Mouse (Mus musculus) frontal cortex, adult 2 months (tissue): ENCODE measurements around the gene Alkbh5. TPM values are rescaled to one million over a fixed set of nuclear protein-coding genes. Genes with fewer than 3 reads are reported as not detected.
"Not testable (repeated sequence)": the region's sequence is repeated elsewhere in the genome, so short reads cannot be mapped to it uniquely, and the experiment has no call there.

Experiments used
- DNase-seq, 2 experiments: peaks; one replicate each; pipeline ENCODE4 v3.0.0; 2022; ENCODE audit warnings: low spot score in 1 of 2; ENCODE audit errors: extremely low spot score in 1 of 2
- polyA plus RNA-seq: library from polyadenylated mRNA; depleted of rRNA; stranded (reverse); fragments of >200 nt; gene quantifications from 2 replicates; pipeline ENCODE4 v1.2.3, GENCODE M21; 2012; rRNA removed

The Alkbh5 gene
- polyA plus RNA-seq, 1 experiment: 19.0 TPM

GRCm38 (mm10) chr11:60541831-60542230 lies 5.7 kb downstream of the Alkbh5 start:
- DNase-seq: no peak

GRCm38 (mm10) chr11:60543211-60543610 lies 7.0 kb downstream of the Alkbh5 start:
- not testable (repeated sequence) for DNase-seq

GRCm38 (mm10) chr11:60545433-60545832 lies 9.3 kb downstream of the Alkbh5 start:
- no peak for DNase-seq

- DNase-seq: no peak
These were observed 11.9 kb downstream of the Alkbh5 start for GRCm38 (mm10) chr11:60548112-60548511.

GRCm38 (mm10) chr11:60553091-60553490 lies 16.9 kb downstream of the Alkbh5 start:
- no peak for DNase-seq

- no peak for DNase-seq
These were observed 21.5 kb downstream of the Alkbh5 start for GRCm38 (mm10) chr11:60557675-60558074.

GRCm38 (mm10) chr11:60559342-60559741 lies 23.2 kb downstream of the Alkbh5 start:
- DNase-seq: peak in 1 of 2 experiments; percentile 84

- not testable (repeated sequence) for DNase-seq
These were observed 37.8 kb downstream of the Alkbh5 start for GRCm38 (mm10) chr11:60574006-60574405.

Other genes with a start within 250 kb of the Alkbh5 start
- 187 and 204 TPM in 2 replicates for gene Tom1l2, start 183.5 kb upstream of the Alkbh5 start, polyA plus RNA-seq
- gene Drc3, start 183.1 kb upstream of the Alkbh5 start, polyA plus RNA-seq: 11.7 and 12.5 TPM in 2 replicates
- 44.8 and 49.9 TPM in 2 replicates for gene Gid4, start 119.2 kb upstream of the Alkbh5 start, polyA plus RNA-seq
- 29.7 and 32.3 TPM in 2 replicates for gene Atpaf2, start 117.9 kb upstream of the Alkbh5 start, polyA plus RNA-seq
- 70.4 and 77.4 TPM in 2 replicates for gene Drg2, start 81.8 kb upstream of the Alkbh5 start, polyA plus RNA-seq
- gene Myo15, start 67.0 kb upstream of the Alkbh5 start, polyA plus RNA-seq: 0.15 and 0.20 TPM in 2 replicates
- 56.5 and 56.9 TPM in 2 replicates for gene Llgl1, start 163.3 kb downstream of the Alkbh5 start, polyA plus RNA-seq
- 116 and 131 TPM in 2 replicates for gene Flii, start 190.9 kb downstream of the Alkbh5 start, polyA plus RNA-seq
- 20.1 and 24.1 TPM in 2 replicates for gene Mief2, start 192.0 kb downstream of the Alkbh5 start, polyA plus RNA-seq
- gene Top3a, start 241.0 kb downstream of the Alkbh5 start, polyA plus RNA-seq: 6.0 and 6.1 TPM in 2 replicates
- gene Smcr8, start 241.1 kb downstream of the Alkbh5 start, polyA plus RNA-seq: 10.7 and 12.3 TPM in 2 replicates